Mouse (Mus musculus) cortical plate, adult 2 months (tissue): ENCODE data around the gene Lao1.

ENCODE experiments used
- CTCF ChIP-seq: fragments of 200-500 bp; IDR thresholded peaks from 2 replicates; pipeline ENCODE4 v1.5.1; 2011; ENCODE audit warnings: mild to moderate bottlenecking, control low read depth, low read length; ENCODE audit not compliant: insufficient read depth; ENCODE audit errors: extremely low read depth
- POLR2A ChIP-seq: fragments of 200-500 bp; IDR thresholded peaks from 2 replicates; pipeline ENCODE4 v1.6.1; 2011; ENCODE audit warnings: mild to moderate bottlenecking, low read length, control low read depth; ENCODE audit not compliant: insufficient read depth; ENCODE audit errors: extremely low read depth

- TF ChIP-seq CTCF, result no peak
- no peak for TF ChIP-seq POLR2A
These were observed 11.9 kb downstream of the Lao1 start for GRCm38 (mm10) chr4:118973281-118973680.
